Mouse (Mus musculus) ES-E14 (cell line): ENCODE data around the gene 1600002K03Rik.

Experiments
- HCFC1 ChIP-seq: IDR thresholded peaks from 2 replicates; pipeline ENCODE4 v1.6.1; 2012; ENCODE audit warnings: low read length, inconsistent platforms, borderline replicate concordance; ENCODE audit not compliant: insufficient read depth
- MAFK ChIP-seq: IDR thresholded peaks from 2 replicates; pipeline ENCODE4 v1.6.1; 2014; ENCODE audit warnings: mild to moderate bottlenecking, low read depth, low read length, inconsistent platforms; ENCODE audit not compliant: insufficient read depth
- ZC3H11A ChIP-seq: IDR thresholded peaks from 2 replicates; pipeline ENCODE4 v1.6.1; 2012; ENCODE audit warnings: low read depth, mild to moderate bottlenecking, inconsistent platforms, low read length, borderline replicate concordance
- ZNF384 ChIP-seq: IDR thresholded peaks from 2 replicates; pipeline ENCODE4 v1.6.1; 2012; ENCODE audit warnings: low read depth, low read length, inconsistent platforms

GRCm38 (mm10) chr10:80131316-80131951 is 41.3 kb upstream of the 1600002K03Rik start:
- TF ChIP-seq MAFK: no peak
- no peak for TF ChIP-seq HCFC1
- no peak for TF ChIP-seq ZC3H11A
- TF ChIP-seq ZNF384: no peak
